Mouse (Mus musculus) heart, embryonic 12.5 days (tissue): ENCODE data around the gene Gm27027. TPM values are rescaled to one million over a fixed set of nuclear protein-coding genes. Genes with fewer than 3 reads are reported as not detected.

Experiments
- ATAC-seq: fragments of 200-750 bp; cut with Nextera tagmentation; 2 replicates; pipeline ENCODE4 v1.8.0; 2017; ENCODE audit warnings: moderate TSS enrichment, moderate library complexity; ENCODE audit not compliant: insufficient number of reproducible peaks, low FRiP score
- H3K27ac ChIP-seq: fragments of 300-500 bp; sonication (generic); 2 replicates; pipeline ENCODE4 v1.5.1; 2016; ENCODE audit warnings: mild to moderate bottlenecking, moderate library complexity; ENCODE audit not compliant: poor library complexity, severe bottlenecking
- H3K27me3 ChIP-seq: fragments of 300-500 bp; sonication (generic); replicated peaks from 2 replicates; pipeline ENCODE4 v1.6.1; 2016; ENCODE audit warnings: mild to moderate bottlenecking, moderate library complexity
- H3K36me3 ChIP-seq: fragments of 300-500 bp; sonication (generic); 2 replicates; pipeline ENCODE4 v1.6.1; 2016; ENCODE audit warnings: mild to moderate bottlenecking, moderate library complexity
- H3K4me1 ChIP-seq: fragments of 300-500 bp; sonication (generic); replicated peaks from 2 replicates; pipeline ENCODE4 v1.6.1; 2016; ENCODE audit warnings: mild to moderate bottlenecking
- H3K4me2 ChIP-seq: fragments of 300-500 bp; sonication (generic); 2 replicates; pipeline ENCODE4 v1.6.1; 2016; ENCODE audit warnings: mild to moderate bottlenecking, moderate library complexity
- H3K4me3 ChIP-seq: fragments of 300-500 bp; sonication (generic); 2 replicates; pipeline ENCODE4 v1.5.1; 2016; ENCODE audit warnings: mild to moderate bottlenecking
- H3K9ac ChIP-seq: fragments of 300-500 bp; sonication (generic); 2 replicates; pipeline ENCODE4 v1.6.1; 2016; ENCODE audit warnings: mild to moderate bottlenecking, moderate library complexity
- H3K9me3 ChIP-seq: fragments of 300-500 bp; sonication (generic); replicated peaks from 2 replicates; pipeline ENCODE4 v1.6.1; 2016; ENCODE audit warnings: mild to moderate bottlenecking, moderate library complexity
- WGBS: fragments of 180-500 bp; shearing (Covaris S2); methylation state at CpG from one replicate; pipeline ENCODE4 v1.1.7; 2016; 5-methylcytosine and 5-hydroxymethylcytosine counted together
- polyA plus RNA-seq: library from polyadenylated mRNA; unstranded; fragments of >200 nt; fragmentation: Nextera tagmentation; extraction: Ambion mirVana; gene quantifications from 2 replicates; pipeline ENCODE4 v1.2.1, GENCODE M21; 2016

Gene Gm27027
- polyA plus RNA-seq, 1 experiment from 2014 or later, result not detected

DNA sequence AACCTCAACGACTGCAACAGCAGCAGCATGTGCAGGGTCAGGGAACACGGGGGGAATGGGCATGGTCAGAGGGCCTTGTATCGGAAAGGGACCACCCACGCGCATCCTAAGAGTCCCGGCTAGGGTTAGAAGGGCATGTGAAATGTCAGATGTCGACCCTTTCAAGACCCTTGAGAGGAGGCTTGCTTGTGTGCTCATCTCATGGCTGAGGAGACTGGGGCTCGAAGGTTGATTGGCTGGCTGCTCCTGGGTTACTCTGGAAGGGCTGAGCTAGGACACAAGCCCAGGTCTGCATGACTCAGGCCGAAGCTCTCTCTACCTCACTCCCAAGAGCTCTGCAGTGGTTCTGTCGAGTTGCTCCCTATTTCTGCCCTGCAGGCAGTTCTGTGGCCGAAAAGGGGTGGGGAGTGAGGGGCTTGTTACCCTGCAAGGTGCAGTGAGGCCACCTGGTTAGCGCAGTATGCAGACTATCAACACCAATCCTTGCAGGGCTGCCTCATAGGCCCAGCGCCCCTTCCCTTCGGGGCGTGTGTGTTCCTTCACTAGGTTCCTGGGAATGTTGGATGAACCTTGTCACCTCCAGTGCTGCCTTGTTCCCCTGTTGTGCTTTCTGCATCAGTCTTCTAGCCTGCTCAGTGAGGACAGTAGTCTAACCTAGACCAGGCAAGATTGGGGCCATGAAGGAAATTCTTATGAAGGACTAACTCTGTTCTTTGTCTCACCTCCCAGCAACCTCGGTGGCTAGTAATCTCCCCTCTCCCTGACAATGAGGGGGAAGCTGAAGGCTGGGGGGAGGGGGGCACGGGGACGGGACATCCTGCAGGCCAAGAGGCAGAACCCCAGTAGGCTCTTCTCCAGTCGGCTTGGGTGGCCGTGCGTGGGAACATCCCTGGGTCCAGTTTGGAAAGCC, 20.4 kb downstream of the Gm27027 start:
- peak overlapping the region; percentile 49 for H3K4me3 ChIP-seq
- H3K27me3 ChIP-seq, result peaks cover 40% of the 10 kb centered on the region
- H3K36me3 ChIP-seq, result peaks cover 21% of the 10 kb centered on the region
- peak overlapping the region; percentile 73 for H3K9ac ChIP-seq
- WGBS, result 22% methylated on average over 21 of the region's 21 CpGs
- H3K4me2 ChIP-seq, result peak overlapping the region; percentile 87
- peak overlapping the region; percentile 7 for H3K27ac ChIP-seq
- no peak for ATAC-seq
- no peaks in the 10 kb centered on the region for H3K9me3 ChIP-seq
- peaks cover 21% of the 10 kb centered on the region for H3K4me1 ChIP-seq

- 55% methylated on average over 7 of the region's 7 CpGs for WGBS
These were observed 21.1 kb downstream of the Gm27027 start for GRCm38 (mm10) chr2:93975041-93975440.

DNA sequence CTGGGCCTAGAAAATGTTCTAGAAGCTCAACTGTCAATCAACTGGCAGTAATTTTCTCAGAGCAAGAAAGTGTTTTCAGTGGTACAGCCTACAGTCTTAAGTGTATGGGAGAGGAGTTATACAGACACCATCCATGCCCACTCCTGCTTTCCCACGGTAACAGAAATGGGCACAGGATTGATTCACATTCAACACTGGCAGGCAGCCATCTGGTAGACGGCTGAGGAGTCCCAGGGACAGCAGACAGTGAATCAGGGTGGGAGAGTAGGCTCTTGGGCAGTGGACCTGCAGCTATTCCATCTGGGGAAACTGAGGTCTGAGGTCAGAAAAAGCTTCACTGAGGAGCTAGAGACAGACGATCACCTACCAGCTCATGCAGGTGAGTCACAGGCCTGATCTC, 24.5 kb downstream of the Gm27027 start:
- Histone ChIP-seq H3K27me3 (peaks cover 40% of the 10 kb centered on the region), H3K27ac (no peak overlapping the region), H3K36me3 (no peaks in the 10 kb centered on the region), H3K9me3 (no peaks in the 10 kb centered on the region), H3K9ac (no peak overlapping the region), H3K4me1 (peaks cover 12% of the 10 kb centered on the region), H3K4me2 (no peak overlapping the region), H3K4me3 (no peak overlapping the region)
- 61% methylated on average over 3 of the region's 3 CpGs for WGBS
- no peak for ATAC-seq

More at GRCm38 (mm10) chr2:93975041-93975440, 21.1 kb downstream of the Gm27027 start:
- no peak overlapping the region for H3K9ac ChIP-seq
- no peak overlapping the region for H3K27ac ChIP-seq
- H3K9me3 ChIP-seq, result no peaks in the 10 kb centered on the region
- H3K4me3 ChIP-seq, result no peak overlapping the region
- no peak overlapping the region for H3K4me2 ChIP-seq
- no peak for ATAC-seq
- H3K27me3 ChIP-seq, result peaks cover 40% of the 10 kb centered on the region
- H3K4me1 ChIP-seq, result peaks cover 21% of the 10 kb centered on the region
- peaks cover 14% of the 10 kb centered on the region for H3K36me3 ChIP-seq

- Histone ChIP-seq H3K27ac (no peak overlapping the region), H3K9ac (no peak overlapping the region), H3K4me2 (no peak overlapping the region), H3K9me3 (no peaks in the 10 kb centered on the region), H3K36me3 (no peaks in the 10 kb centered on the region), H3K4me1 (no peaks in the 10 kb centered on the region), H3K4me3 (no peak overlapping the region), H3K27me3 (peaks cover 15% of the 10 kb centered on the region; the same call in 1 of the 2 replicates)
- no peak for ATAC-seq
- WGBS, result 71% methylated on average over 7 of the region's 7 CpGs
These were observed 31.5 kb downstream of the Gm27027 start for GRCm38 (mm10) chr2:93964494-93965160.

DNA sequence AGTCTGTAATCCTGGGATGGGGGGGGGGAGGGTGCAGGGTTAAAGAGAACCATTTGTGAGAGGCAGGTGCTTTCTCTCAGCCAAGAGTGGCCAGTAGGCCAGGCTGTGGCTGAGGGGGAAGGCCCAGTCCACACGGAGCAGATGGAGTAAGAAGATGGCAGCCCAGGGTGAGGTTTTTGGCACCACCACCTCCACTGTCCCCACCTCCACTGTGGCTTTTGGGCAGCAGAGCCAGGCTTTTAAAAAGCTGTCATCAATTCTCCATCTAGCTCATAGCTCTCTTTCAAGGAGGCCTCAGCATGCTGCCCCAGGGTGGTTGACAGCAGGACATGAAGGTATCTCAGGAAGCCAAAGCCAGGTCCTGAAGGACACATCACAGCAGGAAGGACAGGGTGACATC, 32.4 kb downstream of the Gm27027 start:
- ATAC-seq, result no peak
- Histone ChIP-seq H3K9me3 (no peaks in the 10 kb centered on the region), H3K27me3 (peaks cover 16% of the 10 kb centered on the region), H3K4me3 (no peak overlapping the region), H3K36me3 (no peaks in the 10 kb centered on the region), H3K9ac (no peak overlapping the region), H3K4me2 (no peak overlapping the region), H3K27ac (no peak overlapping the region), H3K4me1 (no peaks in the 10 kb centered on the region)
- 79% methylated on average over 1 of the region's 1 CpGs for WGBS

DNA sequence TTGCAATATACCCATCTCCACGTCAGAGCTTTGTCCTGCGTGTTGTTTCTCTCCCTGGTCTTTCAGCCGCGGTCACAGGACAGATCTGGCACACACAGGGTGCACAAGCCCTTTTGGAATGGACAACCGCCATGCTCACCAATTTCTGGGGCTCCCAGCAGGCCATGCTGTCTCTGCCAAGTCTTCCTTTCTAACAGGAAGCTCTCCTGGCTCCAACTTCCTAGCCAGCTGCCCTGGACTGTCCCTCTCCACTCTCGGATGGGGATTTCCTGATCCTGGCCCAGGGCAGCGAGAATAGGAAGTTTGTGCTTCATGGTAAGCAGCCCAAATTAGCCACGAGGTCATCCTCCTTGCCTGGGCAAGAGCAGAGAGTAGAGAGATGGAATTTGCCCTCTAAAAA, 34.4 kb downstream of the Gm27027 start:
- Histone ChIP-seq H3K36me3 (no peaks in the 10 kb centered on the region), H3K27me3 (peaks cover 37% of the 10 kb centered on the region), H3K4me1 (no peaks in the 10 kb centered on the region), H3K9ac (no peak overlapping the region), H3K27ac (no peak overlapping the region), H3K4me3 (no peak overlapping the region), H3K9me3 (no peaks in the 10 kb centered on the region), H3K4me2 (no peak overlapping the region)
- WGBS, result 54% methylated on average over 8 of the region's 8 CpGs
- no peak for ATAC-seq

DNA sequence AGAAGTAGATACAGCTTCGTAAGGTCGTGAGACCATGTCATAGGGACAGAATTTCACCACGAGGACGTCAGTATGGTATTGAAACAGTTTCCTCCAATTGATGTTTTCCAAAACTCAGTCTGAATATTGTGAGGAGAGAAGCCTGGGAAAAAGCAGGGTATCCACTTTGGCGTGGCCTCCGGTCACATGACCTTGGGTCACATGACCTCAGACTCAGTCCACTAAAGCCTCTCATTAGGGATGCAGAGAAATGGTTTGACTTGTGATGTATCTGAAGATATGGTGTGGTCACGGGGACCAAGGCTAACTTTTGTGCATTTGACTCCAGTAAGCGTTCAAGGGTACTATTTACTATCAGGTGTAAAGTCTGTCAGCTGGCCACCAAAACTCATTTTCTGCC, 36.8 kb downstream of the Gm27027 start:
- Histone ChIP-seq H3K9ac (no peak overlapping the region), H3K36me3 (no peaks in the 10 kb centered on the region), H3K4me3 (no peak overlapping the region), H3K4me1 (peaks cover 17% of the 10 kb centered on the region), H3K27me3 (peaks cover 40% of the 10 kb centered on the region), H3K4me2 (no peak overlapping the region), H3K9me3 (no peaks in the 10 kb centered on the region), H3K27ac (no peak overlapping the region)
- WGBS, result 64% methylated on average over 8 of the region's 8 CpGs
- no peak for ATAC-seq

GRCm38 (mm10) chr2:93958216-93958615, 37.9 kb downstream of the Gm27027 start:
- H3K9ac ChIP-seq, result no peak overlapping the region
- no peaks in the 10 kb centered on the region for H3K9me3 ChIP-seq
- H3K27me3 ChIP-seq, result peaks cover 51% of the 10 kb centered on the region
- ATAC-seq, result no peak
- no peak overlapping the region for H3K27ac ChIP-seq
- peaks cover 19% of the 10 kb centered on the region for H3K4me1 ChIP-seq
- 63% methylated on average over 3 of the region's 3 CpGs for WGBS
- H3K4me3 ChIP-seq, result no peak overlapping the region
- no peak overlapping the region for H3K4me2 ChIP-seq
- H3K36me3 ChIP-seq, result no peaks in the 10 kb centered on the region

- no peak overlapping the region for H3K4me2 ChIP-seq
- peaks cover 19% of the 10 kb centered on the region for H3K4me1 ChIP-seq
- no peak for ATAC-seq
- no peaks in the 10 kb centered on the region for H3K36me3 ChIP-seq
- no peaks in the 10 kb centered on the region for H3K9me3 ChIP-seq
- no peak overlapping the region for H3K4me3 ChIP-seq
- no peak overlapping the region for H3K27ac ChIP-seq
- peaks cover 54% of the 10 kb centered on the region for H3K27me3 ChIP-seq
- H3K9ac ChIP-seq, result no peak overlapping the region
- 60% methylated on average over 8 of the region's 8 CpGs for WGBS
These were observed 38.4 kb downstream of the Gm27027 start for GRCm38 (mm10) chr2:93957785-93958175.

- Histone ChIP-seq H3K4me3 (peak within 1 kb of the TSS; percentile 63), H3K27me3 (peaks cover 59% of the 10 kb centered on the region)
These were observed 39.0 kb downstream of the Gm27027 start, which contains the start of gene Gm13889 for GRCm38 (mm10) chr2:93956908-93957784. TSS of gene Gm13889 (minus strand) at chr2:93957201.

More at GRCm38 (mm10) chr2:93956908-93957784, 39.0 kb downstream of the Gm27027 start, which contains the start of gene Gm13889:
- ATAC-seq, result peak; percentile 75
- Histone ChIP-seq H3K4me2 (peak within 1 kb of the TSS; percentile 89), H3K9me3 (no peaks in the 10 kb centered on the region), H3K9ac (peak within 1 kb of the TSS; percentile 81), H3K4me1 (peaks cover 19% of the 10 kb centered on the region), H3K27ac (0 out of 2 replicates have a peak within 1 kb of the TSS, but pooled peaks have one; percentile 4), H3K36me3 (no peaks in the 10 kb centered on the region)
- WGBS, result 8% methylated on average over 53 of the region's 62 CpGs
